Mouse (Mus musculus): ENCODE data around the gene Galnt14. TPM values are rescaled to one million over a fixed set of nuclear protein-coding genes. Genes with fewer than 3 reads are reported as not detected.

Gene Galnt14
- polyA plus RNA-seq, 1 experiment, result not detected

- no peak for TF ChIP-seq POLR2A (IDR thresholded peaks at IDR 0.05; ENCODE audit: borderline replicate concordance, low read depth, low read length)
- no peak for TF ChIP-seq CTCF (IDR thresholded peaks at IDR 0.05; ENCODE audit: low read depth, low read length)
- no peaks in the 10 kb centered on the region for H3K4me1 ChIP-seq (ENCODE audit: control insufficient read depth, insufficient read depth, low read length)
- H3K27ac ChIP-seq (ENCODE audit: insufficient read depth, low read depth, low read length), result no peak overlapping the region
- H3K4me3 ChIP-seq (ENCODE audit: insufficient read depth, low read length), result no peak overlapping the region
Observed at GRCm38 (mm10) chr17:73670048-73670447, 40.2 kb downstream of the Galnt14 start.

- H3K4me3 ChIP-seq (ENCODE audit: insufficient read depth, low read length), result no peak overlapping the region
- no peak for TF ChIP-seq CTCF (IDR thresholded peaks at IDR 0.05; ENCODE audit: low read depth, low read length)
- no peak overlapping the region for H3K27ac ChIP-seq (ENCODE audit: insufficient read depth, low read depth, low read length)
- H3K4me1 ChIP-seq (ENCODE audit: control insufficient read depth, insufficient read depth, low read length), result no peaks in the 10 kb centered on the region
Observed at GRCm38 (mm10) chr17:73668996-73669395, 41.3 kb downstream of the Galnt14 start.

GRCm38 (mm10) chr17:73663237-73663636 is 47.0 kb downstream of the Galnt14 start:
- TF ChIP-seq CTCF (IDR thresholded peaks at IDR 0.05; ENCODE audit: low read depth, low read length) (no peak), POLR2A (IDR thresholded peaks at IDR 0.05; ENCODE audit: borderline replicate concordance, low read depth, low read length) (no peak)
- no peaks in the 10 kb centered on the region for H3K4me1 ChIP-seq (ENCODE audit: control insufficient read depth, insufficient read depth, low read length)
- H3K27ac ChIP-seq (ENCODE audit: insufficient read depth, low read depth, low read length), result no peak overlapping the region
- no peak overlapping the region for H3K4me3 ChIP-seq (ENCODE audit: insufficient read depth, low read length)

- H3K27ac ChIP-seq (ENCODE audit: insufficient read depth, low read depth, low read length), result no peak overlapping the region
- TF ChIP-seq CTCF (IDR thresholded peaks at IDR 0.05; ENCODE audit: low read depth, low read length), result no peak
- no peak for TF ChIP-seq POLR2A (IDR thresholded peaks at IDR 0.05; ENCODE audit: borderline replicate concordance, low read depth, low read length)
- no peaks in the 10 kb centered on the region for H3K4me1 ChIP-seq (ENCODE audit: control insufficient read depth, insufficient read depth, low read length)
- H3K4me3 ChIP-seq (ENCODE audit: insufficient read depth, low read length), result no peak overlapping the region
Observed at GRCm38 (mm10) chr17:73658731-73659445, 51.4 kb downstream of the Galnt14 start.

GRCm38 (mm10) chr17:73656373-73656772 is 53.9 kb downstream of the Galnt14 start:
- Histone ChIP-seq H3K4me3 (ENCODE audit: insufficient read depth, low read length) (no peak overlapping the region), H3K4me1 (ENCODE audit: control insufficient read depth, insufficient read depth, low read length) (no peaks in the 10 kb centered on the region), H3K27ac (ENCODE audit: insufficient read depth, low read depth, low read length) (no peak overlapping the region)
- TF ChIP-seq CTCF (IDR thresholded peaks at IDR 0.05; ENCODE audit: low read depth, low read length), result no peak
- TF ChIP-seq POLR2A (IDR thresholded peaks at IDR 0.05; ENCODE audit: borderline replicate concordance, low read depth, low read length), result no peak

GRCm38 (mm10) chr17:73654261-73654660 is 56.0 kb downstream of the Galnt14 start:
- Histone ChIP-seq H3K4me3 (ENCODE audit: insufficient read depth, low read length) (no peak overlapping the region), H3K4me1 (ENCODE audit: control insufficient read depth, insufficient read depth, low read length) (no peaks in the 10 kb centered on the region), H3K27ac (ENCODE audit: insufficient read depth, low read depth, low read length) (no peak overlapping the region)
- TF ChIP-seq POLR2A (IDR thresholded peaks at IDR 0.05; ENCODE audit: borderline replicate concordance, low read depth, low read length), result no peak
- no peak for TF ChIP-seq CTCF (IDR thresholded peaks at IDR 0.05; ENCODE audit: low read depth, low read length)

GRCm38 (mm10) chr17:73649371-73649770 is 60.9 kb downstream of the Galnt14 start:
- H3K27ac ChIP-seq (ENCODE audit: insufficient read depth, low read depth, low read length), result no peak overlapping the region
- no peak overlapping the region for H3K4me3 ChIP-seq (ENCODE audit: insufficient read depth, low read length)
- TF ChIP-seq POLR2A (IDR thresholded peaks at IDR 0.05; ENCODE audit: borderline replicate concordance, low read depth, low read length) (no peak), CTCF (IDR thresholded peaks at IDR 0.05; ENCODE audit: low read depth, low read length) (no peak)
- no peaks in the 10 kb centered on the region for H3K4me1 ChIP-seq (ENCODE audit: control insufficient read depth, insufficient read depth, low read length)

GRCm38 (mm10) chr17:73641676-73642075 is 68.6 kb downstream of the Galnt14 start:
- H3K27ac ChIP-seq (ENCODE audit: insufficient read depth, low read depth, low read length), result no peak overlapping the region
- no peak for TF ChIP-seq CTCF (IDR thresholded peaks at IDR 0.05; ENCODE audit: low read depth, low read length)
- no peak for TF ChIP-seq POLR2A (IDR thresholded peaks at IDR 0.05; ENCODE audit: borderline replicate concordance, low read depth, low read length)
- no peaks in the 10 kb centered on the region for H3K4me1 ChIP-seq (ENCODE audit: control insufficient read depth, insufficient read depth, low read length)
- H3K4me3 ChIP-seq (ENCODE audit: insufficient read depth, low read length), result no peak overlapping the region

- TF ChIP-seq CTCF (IDR thresholded peaks at IDR 0.05; ENCODE audit: low read depth, low read length), result no peak
- no peak for TF ChIP-seq POLR2A (IDR thresholded peaks at IDR 0.05; ENCODE audit: borderline replicate concordance, low read depth, low read length)
- no peak overlapping the region for H3K27ac ChIP-seq (ENCODE audit: insufficient read depth, low read depth, low read length)
Observed at GRCm38 (mm10) chr17:73640117-73640480, 70.2 kb downstream of the Galnt14 start.

GRCm38 (mm10) chr17:73639401-73640116 is 70.7 kb downstream of the Galnt14 start:
- Histone ChIP-seq H3K27ac (ENCODE audit: insufficient read depth, low read depth, low read length) (no peak overlapping the region), H3K4me3 (ENCODE audit: insufficient read depth, low read length) (no peak overlapping the region)
- TF ChIP-seq CTCF (IDR thresholded peaks at IDR 0.05; ENCODE audit: low read depth, low read length) (no peak), POLR2A (IDR thresholded peaks at IDR 0.05; ENCODE audit: borderline replicate concordance, low read depth, low read length) (no peak)

More at GRCm38 (mm10) chr17:73640117-73640480, 70.2 kb downstream of the Galnt14 start:
- no peaks in the 10 kb centered on the region for H3K4me1 ChIP-seq (ENCODE audit: control insufficient read depth, insufficient read depth, low read length)
- H3K4me3 ChIP-seq (ENCODE audit: insufficient read depth, low read length), result no peak overlapping the region

More at GRCm38 (mm10) chr17:73639401-73640116, 70.7 kb downstream of the Galnt14 start:
- H3K4me1 ChIP-seq (ENCODE audit: control insufficient read depth, insufficient read depth, low read length), result no peaks in the 10 kb centered on the region
